Mouse (Mus musculus): Measurements from ENCODE around the gene Nop2. TPM values are rescaled to one million over a fixed set of nuclear protein-coding genes. Genes with fewer than 3 reads are reported as not detected.
A peak's percentile ranks its signal among the peaks of the same experiment; 100 is the strongest.

Nop2 gene
- 22.0 and 22.3 TPM in 2 replicates for polyA plus RNA-seq (2012; rRNA removed)

DNA sequence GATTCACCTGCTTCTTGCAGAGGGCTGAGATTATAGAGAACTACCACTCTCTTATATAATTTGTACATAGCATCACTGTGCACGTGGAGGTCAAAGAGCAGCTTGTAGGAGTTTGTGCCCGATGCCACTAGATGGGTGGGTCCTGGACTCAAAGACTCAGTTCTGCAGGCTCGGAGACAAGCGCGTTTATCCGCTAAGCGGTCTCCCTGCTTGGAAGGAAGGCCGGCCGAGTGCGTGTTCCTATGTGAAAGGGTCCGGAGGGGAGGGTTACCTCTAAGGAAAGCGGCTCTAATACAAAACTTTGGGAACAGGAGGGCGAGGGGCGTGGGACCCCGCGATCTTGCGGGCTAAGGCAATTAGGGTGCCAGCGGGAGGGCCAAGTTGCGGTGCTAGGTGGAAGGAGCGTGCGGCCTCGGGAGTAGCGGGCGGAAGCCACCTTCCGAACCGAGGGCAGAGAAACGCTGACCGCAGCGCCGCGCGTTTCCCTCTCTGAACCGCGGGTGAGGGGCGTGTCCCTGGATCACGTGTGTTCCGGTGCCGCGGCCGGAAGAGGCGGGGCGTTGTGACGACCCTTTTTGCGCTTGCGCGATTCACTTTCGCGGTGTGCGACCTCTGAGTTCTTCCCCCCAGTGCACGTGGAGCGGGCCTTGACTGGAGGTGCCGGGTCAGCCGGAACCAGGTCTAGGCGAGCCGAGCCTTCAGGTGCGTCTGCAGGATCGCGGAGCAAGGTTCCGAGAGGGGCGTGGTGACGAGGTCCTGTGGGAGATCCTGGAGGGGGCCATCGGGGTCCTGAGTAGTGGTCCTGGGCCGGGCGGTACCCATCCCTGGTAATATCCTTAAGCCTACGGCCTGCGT is at the start of gene Nop2:
Gene Nop2, plus strand, starts transcription at position 608 of the 855 bp plus-strand sequence.
- peak in 1 of 2 experiments; percentile 87 for DNase-seq (ENCODE audit: extremely low spot score in 1 of 2, low spot score in 1 of 2)

DNA sequence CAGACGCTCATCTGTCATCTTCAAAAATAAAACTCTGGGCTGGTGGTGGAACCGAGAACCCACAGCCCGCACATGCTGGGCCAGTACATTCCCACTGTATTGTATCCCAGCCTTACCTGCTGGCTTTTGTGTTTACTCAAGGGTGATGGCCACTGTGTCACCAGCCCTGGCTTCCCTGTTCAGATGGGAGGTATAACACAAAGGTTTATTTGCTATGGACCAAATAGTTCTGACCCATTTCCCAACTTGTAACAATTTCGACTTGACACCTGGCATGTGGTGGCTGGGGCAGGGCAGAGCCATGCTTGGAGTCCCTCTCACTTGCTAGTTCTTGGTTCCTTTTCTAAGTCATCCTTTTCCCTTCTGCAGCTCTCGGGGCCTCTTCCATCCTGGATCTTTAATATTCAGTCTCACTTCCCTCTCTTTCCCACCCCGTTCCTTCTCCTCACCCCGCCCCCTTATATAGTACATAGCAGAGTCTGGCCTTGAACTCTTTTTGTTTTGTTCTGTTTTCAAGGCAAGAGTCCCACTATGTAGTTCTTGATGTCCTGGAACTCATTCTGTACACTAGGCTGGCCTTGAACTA is 48.8 kb upstream of the Nop2 start:
- DNase-seq (ENCODE audit: extremely low spot score in 1 of 2, low spot score in 1 of 2): no peak

DNA sequence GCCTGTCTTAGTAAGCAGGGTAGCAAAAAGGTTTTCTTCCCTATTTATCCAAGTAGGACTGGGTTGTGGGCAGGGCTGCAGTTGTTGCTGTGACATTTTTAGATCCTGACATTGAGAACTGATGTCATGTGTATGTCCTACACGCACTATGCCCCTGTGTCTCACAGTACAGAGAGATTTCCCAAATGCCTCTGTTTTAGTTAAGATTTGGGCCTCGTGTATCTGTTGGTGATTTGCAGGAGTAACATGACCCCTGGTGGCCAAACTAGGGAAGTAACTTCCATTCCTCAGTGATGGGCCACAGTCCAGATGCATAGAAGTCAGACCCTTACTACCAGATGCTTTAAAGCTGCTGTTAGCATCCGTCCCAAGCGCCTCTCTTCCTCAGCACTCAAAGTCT is 47.3 kb upstream of the Nop2 start:
- peak; percentile 63 to 83 for DNase-seq (ENCODE audit: extremely low spot score in 1 of 2, low spot score in 1 of 2)

DNA sequence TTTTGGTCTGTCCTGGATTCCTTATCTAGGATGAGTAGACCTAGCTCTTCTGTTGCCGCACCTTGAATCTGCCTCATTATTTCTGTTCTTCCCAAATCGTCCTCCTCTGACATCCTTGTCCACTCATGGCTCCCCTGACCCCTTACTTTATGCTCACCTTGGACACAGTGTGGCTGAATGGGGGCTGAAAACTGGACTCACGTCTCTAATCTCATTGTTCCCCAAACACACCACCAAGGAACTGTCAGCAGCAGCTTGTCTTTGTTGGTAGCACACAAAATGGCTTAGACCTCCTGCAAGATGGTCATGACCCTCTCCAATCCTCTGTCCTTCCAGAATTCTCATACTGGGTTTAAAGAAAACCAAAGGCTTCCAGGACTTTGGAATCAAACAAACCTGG is 43.8 kb upstream of the Nop2 start:
- no peak for DNase-seq (ENCODE audit: extremely low spot score in 1 of 2, low spot score in 1 of 2)

DNA sequence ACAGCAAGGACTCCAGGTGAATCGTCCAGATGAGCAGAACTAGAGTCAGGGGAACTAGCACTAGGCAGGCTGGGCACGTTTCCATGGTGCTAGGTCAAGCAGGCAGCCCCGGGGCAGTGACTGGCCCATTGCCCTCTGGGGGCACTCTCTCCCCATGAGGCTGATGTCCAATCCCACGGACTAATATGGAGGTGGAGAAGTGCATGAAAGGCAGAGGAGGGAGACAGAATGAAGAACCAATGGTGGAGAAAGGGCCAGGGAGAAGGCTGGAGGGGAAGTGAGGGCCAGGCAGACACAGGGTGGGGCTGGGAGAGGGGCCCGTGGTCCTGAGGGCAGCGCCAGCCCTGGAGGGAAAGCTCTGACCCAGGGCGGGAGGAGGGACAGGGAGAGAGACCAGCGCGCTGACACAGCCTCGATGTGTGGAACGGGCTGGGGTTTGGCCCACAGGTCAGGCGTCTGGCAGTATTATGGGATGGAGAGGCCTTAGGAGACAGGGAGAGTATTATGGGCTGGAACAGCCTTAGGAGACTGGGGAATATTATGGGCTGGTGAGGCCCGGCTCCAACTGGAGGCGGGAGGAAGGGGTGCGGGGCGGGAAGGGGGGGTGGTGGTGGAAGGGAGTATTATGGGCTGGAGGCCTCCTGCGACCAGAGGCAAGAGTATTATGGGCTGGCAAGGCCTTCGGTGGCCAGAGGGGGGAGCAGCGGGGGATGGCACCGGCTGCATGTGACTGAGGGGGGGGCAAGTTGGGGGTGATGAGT is 43.0 kb upstream of the Nop2 start:
- peak; percentile 62 to 78 for DNase-seq (ENCODE audit: extremely low spot score in 1 of 2, low spot score in 1 of 2)

DNA sequence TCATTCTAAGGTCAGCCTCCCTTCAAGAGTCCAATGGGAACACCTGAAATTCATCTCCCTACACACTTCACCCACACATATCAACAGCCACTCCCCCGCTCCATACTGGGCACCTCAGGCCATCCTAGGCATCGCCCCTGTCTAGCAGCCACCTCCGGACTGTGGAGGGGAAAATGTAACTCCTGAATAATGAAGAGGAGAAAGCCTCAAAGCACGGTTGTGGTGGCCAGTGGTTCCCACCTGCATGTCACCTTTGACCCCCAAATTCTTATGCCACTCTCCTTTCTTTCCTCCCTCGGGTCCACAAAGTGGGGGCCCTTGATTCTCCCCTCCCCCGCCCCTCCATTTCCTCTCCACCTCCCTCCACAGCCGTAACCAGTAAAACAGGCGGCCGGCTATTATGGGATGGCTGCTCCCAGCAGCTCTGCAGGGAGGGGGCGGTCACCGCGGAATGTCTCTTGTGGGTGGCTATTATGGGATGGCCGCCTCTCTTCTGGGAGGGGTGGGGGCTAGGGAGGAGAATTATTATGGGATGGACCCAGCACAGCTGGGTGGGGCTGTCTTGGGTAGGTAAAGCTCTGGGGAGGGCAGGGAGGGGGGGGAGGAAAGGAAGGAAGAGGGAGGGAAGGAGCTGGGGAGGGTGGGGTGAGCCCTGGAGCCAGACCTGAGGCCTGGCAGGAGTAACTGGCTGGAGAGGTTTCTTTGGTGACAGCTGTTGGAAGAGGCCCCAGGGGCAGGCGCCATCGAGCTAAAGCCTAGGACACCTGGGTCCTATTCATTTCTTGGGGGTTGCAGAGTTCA is 42.0 kb upstream of the Nop2 start:
- DNase-seq (ENCODE audit: extremely low spot score in 1 of 2, low spot score in 1 of 2): peak; percentile 82 to 91

DNA sequence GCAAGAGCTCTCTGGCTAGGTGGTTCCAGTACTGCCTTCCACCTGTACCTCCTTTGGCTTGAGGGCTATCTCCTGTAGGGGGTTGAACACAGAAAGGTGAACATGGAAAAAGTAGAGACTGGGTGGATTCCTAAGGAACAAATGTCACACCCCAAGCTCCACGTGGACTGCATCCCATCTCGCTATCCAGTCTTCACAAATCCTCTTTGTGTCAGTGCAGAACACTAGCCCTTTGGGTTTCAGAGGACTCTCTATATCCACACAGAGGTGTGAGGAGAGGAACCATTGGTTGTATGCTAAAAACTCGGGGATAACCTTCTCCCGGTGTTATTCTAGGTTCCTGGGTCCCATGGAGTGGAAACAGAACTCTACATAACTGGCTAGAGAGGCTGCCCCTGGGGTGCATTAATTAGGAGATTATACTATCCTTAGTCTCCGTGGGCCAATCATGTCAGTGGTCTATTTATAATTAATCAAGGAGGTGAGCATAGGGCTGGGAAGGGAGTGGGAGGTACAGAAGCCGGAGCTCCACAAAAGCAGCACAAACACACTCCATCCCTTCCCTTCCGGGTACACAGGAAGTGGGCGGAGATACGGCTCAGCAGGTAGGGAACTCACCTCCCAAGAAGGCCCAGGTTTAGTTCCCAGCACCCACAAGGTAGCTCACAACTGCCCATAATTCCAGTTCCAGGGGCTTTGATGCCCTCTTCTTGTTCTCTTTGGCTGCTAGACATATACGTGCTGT is 41.2 kb upstream of the Nop2 start:
- no peak for DNase-seq (ENCODE audit: extremely low spot score in 1 of 2, low spot score in 1 of 2)

DNA sequence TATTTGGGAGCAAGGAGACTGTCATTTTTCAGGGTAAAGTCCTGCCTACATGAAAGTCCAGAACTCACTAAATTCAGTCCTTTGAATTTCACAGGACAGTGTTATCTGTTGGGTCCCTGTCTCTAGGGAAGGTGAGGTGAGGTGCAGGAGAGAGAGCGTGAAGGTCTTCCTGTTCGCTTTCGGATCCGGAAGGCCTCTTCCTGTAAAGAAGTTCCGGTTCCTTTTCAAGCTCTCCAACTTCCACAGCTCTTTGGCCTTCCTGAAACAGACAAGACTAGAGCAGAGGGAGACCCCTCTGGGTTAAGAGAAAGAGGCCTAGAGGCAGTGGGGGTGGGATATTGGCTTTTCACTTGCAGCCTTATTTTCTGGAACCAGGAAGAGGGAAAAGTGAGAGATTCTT is 39.3 kb upstream of the Nop2 start:
- DNase-seq (ENCODE audit: extremely low spot score in 1 of 2, low spot score in 1 of 2): no peak

DNA sequence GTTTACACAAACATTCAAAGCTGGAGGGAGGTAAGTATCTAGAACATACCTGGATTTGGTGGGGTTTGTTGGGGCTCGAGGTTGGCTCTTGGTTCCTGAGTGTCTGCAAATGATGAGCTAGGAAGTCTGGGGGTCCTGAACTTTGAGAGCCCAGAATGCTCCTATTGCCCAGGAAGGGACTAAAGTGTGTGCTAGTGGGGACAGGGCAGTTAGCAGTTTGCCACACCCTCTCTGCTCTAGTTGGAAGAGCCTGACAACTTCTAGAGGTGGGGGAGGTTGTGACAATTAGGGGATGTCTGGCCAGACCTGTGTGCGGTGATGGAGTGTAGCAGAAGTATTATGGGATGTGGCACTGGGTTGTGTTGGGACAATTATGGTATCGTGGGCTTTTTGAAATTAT is 36.9 kb upstream of the Nop2 start:
- no peak for DNase-seq (ENCODE audit: extremely low spot score in 1 of 2, low spot score in 1 of 2)

DNA sequence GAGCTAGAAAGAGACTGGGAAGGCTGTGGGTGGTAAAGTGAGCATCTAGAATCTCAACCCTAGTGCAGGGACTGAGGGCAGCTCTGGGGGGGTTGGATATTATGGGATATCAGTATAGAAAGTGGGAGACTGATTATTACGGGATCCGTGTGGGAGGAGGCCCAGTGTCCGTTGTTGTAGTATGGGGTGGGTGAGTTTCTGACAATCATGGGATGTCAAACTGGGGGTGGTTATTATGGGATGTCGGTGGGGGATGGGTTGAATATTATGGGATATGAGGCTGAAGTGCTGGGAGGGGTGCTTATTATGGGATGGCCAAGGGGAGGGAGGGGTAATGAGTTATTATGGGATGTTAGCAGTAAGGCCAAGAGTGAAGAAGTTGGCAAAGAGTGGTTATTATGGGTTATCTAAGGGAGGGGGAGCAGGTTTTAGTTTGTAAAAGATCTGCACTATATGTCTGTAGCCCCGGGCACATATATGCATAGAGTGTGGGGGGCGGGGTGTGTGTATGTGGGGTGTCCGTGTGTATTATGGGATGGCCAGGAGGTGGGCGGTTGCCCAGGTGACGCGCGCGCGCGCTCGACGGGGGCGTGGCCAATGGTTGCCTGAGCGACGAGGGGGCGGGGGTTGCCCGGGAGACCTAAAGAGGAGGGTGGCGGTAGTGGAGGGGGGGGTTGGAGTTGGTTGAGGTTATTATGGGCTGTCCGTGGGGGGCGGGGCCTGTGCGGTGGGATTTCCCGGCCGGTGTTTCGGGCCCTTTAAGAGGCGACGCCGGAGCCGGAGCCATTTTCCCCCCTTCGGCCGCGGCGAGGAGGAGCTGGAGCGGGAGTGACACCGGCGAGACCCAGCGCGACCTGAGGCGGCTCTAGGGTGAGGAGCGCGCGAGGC is 36.1 kb upstream of the Nop2 start, which contains the start of gene Chd4:
Gene Chd4, plus strand, starts transcription at position 591 of the 888 bp plus-strand sequence.
- DNase-seq (ENCODE audit: extremely low spot score in 1 of 2, low spot score in 1 of 2): peak; percentile 89 to 96

DNA sequence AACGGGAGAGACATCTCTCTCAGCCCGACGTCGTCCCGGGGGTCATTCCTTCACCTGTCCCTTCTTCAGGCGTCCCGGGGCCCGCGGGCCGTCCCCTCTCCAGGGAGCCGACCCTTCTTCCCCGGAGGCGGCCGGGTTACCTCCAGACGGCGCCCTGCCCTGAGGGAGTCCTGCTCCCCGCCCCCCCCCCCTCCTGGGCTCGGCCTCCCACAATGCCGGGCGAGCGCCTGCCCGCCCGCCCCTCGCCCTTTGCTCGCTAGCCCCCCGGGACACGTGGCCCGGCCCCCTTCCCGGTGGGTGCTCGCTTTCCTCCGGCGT is 35.5 kb upstream of the Nop2 start:
- DNase-seq (ENCODE audit: extremely low spot score in 1 of 2, low spot score in 1 of 2): no peak

DNA sequence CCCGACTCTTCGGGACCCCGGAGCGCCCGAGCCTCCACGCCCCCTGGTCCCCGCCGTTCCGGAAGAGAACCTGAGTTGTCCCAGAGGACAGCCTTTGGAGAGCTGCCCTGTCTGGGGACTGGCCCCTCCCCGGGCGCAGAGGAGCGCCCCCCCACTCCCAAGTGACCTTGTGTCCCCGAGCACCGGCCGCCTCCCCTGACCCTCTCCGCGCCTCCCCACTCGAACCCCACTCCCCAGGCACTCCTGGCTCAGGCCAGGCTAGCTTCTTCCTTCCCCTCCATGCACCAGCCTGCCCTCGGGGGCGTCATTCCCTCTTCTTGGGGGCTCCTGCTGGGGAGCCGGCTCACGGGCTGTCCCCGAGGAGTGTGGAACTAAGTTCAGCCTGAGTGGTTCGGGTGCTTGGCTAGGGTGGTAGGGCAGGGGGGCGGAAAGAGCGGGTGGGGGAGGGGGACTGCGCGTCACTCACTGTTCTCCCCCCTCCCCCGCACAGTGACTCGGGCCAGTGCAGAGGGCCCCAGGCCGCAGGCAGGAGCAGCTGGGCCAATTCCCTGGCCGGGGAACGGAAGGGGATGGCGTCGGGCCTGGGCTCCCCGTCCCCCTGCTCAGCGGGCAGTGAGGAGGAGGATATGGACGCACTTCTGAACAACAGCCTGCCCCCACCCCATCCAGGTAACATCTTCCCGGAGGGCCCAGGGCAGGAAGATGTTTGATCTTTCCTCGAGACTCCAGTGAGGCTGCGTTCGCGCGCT is 34.9 kb upstream of the Nop2 start:
- no peak for DNase-seq (ENCODE audit: extremely low spot score in 1 of 2, low spot score in 1 of 2)

DNA sequence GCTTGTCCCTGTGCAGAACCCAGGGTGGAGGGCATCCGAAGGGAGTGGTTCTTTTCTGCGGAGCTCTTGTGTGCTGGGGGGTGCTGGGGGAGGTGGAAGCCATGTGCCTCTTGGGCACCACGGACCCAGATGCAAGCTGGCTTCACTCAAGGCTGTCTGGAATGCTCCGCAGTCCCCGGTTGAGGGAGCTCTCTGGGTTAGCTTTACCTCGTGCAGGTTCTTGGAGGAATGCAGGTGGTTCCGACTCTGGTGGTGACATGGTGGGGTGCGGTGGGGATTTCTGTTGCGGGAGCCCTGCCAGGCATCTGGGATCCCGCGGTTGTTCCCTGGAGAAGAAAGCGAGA is 34.4 kb upstream of the Nop2 start:
- no peak for DNase-seq (ENCODE audit: extremely low spot score in 1 of 2, low spot score in 1 of 2)

DNA sequence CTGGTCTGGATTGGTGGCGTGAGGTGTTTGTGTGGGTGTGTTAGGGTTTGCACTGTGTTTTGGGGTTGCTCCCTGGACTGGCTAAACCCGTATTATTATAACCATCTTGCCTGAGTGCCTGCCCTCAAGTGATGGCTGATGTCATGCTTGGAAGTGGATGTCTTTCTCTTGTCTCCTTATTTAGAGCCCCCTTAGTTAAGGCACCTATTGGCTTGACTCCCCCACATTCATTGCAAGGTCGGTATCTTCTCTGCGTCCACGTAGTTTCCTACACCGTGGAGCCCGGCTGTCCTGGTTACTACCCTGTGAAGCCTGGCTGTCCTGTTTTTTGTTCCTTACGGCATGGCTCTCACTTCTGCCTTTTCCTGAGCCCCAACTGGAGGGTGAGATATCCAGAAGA is 33.8 kb upstream of the Nop2 start:
- no peak for DNase-seq (ENCODE audit: extremely low spot score in 1 of 2, low spot score in 1 of 2)

DNA sequence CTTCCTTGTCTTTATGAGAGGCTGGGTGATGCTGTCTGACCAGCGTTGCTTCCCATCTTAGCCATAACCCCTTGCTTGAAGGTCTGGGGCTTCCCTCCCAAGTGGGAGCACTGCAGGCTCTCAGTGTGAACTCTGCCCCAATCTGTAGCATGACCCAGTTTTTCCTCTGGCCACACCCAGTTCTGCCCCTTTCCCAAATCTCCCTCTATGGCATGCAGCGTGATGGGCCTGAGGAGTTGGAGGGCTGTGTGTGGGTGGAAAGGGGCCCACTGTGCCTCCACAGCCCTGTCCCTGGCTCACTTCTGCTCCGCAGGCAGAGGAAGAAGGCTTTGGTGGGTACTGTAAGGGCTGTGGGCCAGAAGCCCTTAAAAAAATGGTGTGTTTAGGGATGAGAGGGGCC is 33.2 kb upstream of the Nop2 start:
- DNase-seq (ENCODE audit: extremely low spot score in 1 of 2, low spot score in 1 of 2): no peak

DNA sequence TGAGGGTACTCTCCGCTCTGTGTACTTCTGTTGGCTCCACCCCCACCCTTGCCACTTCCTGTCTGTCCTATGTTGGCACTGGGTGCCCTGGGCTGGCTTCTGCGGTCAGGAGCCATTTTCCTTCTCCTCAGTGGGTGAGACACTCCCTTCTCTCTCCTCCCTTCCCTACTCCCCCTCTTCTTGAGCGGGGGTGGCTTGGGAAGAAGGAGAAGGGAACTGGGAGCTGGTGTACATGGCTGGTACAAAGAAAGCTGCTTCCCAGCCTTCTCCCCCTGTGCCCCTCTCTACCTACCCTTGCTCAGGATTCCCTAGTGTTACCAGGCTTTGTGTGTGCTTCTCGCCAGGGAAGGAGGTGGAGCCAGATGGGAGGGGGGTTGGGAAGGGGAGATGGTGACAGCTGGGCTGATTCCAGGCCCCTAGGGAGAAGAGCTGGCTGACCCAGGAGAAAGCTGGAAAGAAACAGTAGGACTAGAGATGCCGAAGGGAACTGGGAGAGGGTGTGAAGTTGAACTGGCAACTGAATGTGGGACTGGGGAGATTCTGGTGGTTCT is 32.2 kb upstream of the Nop2 start:
- no peak for DNase-seq (ENCODE audit: extremely low spot score in 1 of 2, low spot score in 1 of 2)

DNA sequence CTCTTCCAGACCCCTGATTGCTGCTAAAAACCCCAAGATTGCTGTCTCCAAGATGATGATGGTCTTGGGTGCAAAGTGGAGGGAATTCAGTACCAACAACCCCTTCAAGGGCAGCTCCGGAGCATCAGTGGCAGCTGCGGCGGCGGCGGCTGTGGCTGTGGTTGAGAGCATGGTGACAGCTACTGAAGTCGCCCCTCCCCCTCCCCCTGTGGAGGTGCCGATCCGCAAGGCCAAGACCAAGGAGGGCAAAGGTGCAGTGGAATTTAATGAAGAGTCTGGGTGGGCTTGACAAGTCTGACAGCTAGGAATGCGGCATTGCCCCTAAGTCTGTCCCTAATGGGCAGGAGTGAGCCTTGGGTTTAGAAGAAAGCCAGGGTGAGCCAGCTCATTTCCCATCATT is 30.3 kb upstream of the Nop2 start:
- no peak for DNase-seq (ENCODE audit: extremely low spot score in 1 of 2, low spot score in 1 of 2)

DNA sequence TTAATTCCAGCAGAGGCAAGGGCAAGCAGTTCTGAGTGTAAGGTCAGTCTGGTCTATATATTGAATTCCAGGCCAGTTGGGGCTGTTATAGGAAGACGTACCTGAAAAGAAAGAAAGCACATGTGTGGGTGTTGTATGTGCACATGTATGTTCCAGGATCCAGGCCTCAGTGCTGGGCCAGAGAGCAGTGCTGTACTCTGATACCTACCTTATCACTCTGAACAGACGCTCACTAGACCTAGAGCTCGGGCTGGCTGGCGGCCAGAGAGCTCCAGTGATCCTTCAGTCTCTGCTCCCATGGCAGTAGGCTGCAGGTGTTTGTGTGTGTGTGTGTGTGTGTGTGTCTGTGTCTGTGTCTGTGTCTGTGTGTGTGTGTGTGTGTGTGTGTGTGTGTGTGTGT is 27.5 kb upstream of the Nop2 start:
- no peak for DNase-seq (ENCODE audit: extremely low spot score in 1 of 2, low spot score in 1 of 2)
